Mouse (Mus musculus) CH12.LX (cell line): ENCODE measurements around the gene Lsm2. TPM values are rescaled to one million over a fixed set of nuclear protein-coding genes. Genes with fewer than 3 reads are reported as not detected.

ENCODE experiments used
- DNase-seq: peaks from one replicate; pipeline ENCODE4 v3.0.0-alpha.2; 2013; ENCODE audit errors: extremely low read depth
- H3K27ac ChIP-seq: 2 replicates; pipeline ENCODE4 v1.5.1; 2012; ENCODE audit warnings: low read depth, mild to moderate bottlenecking, control low read depth, moderate library complexity; ENCODE audit not compliant: insufficient read depth
- H3K27me3 ChIP-seq: replicated peaks from 2 replicates; pipeline ENCODE3; 2012; ENCODE audit warnings: inconsistent platforms
- H3K36me3 ChIP-seq, 2 experiments: replicated peaks in 1 of 2; 2 replicates each; pipeline versions ENCODE3 to v1.6.1; 2012; ENCODE audit warnings: inconsistent platforms in 1 of 2, low read length in 1 of 2, mild to moderate bottlenecking in 1 of 2, mixed read lengths in 1 of 2, moderate library complexity in 1 of 2; ENCODE audit not compliant: control insufficient read depth in 1 of 2, insufficient read depth in 1 of 2
- H3K4me1 ChIP-seq, 2 experiments: 2 replicates each; pipeline ENCODE4 v1.6.1; 2012; ENCODE audit warnings: inconsistent platforms in 1 of 2, moderate library complexity in 1 of 2; ENCODE audit not compliant: insufficient read depth in 2 of 2, control insufficient read depth in 1 of 2
- H3K4me2 ChIP-seq: 2 replicates; pipeline ENCODE4 v1.6.1; 2012; ENCODE audit warnings: low read depth, mild to moderate bottlenecking, control low read depth; ENCODE audit not compliant: poor library complexity, insufficient read depth, severe bottlenecking
- H3K4me3 ChIP-seq, 3 experiments: fragments of 150-350 bp in 1 of 3; sonication (generic) in 1 of 3; replicated peaks in 1 of 3; 2 replicates each; pipeline versions ENCODE3 to v1.5.1; 2011 to 2012; ENCODE audit warnings: low read depth in 2 of 3, low read length in 2 of 3, mild to moderate bottlenecking in 2 of 3, moderate library complexity in 2 of 3, control low read depth in 1 of 3, improper control_type of control experiment in 1 of 3, inconsistent platforms in 1 of 3, mixed read lengths in 1 of 3; ENCODE audit not compliant: poor library complexity in 1 of 3
- H3K79me2 ChIP-seq: replicated peaks from 2 replicates; pipeline ENCODE4 v1.6.1; 2012; ENCODE audit warnings: mild to moderate bottlenecking, moderate library complexity; ENCODE audit not compliant: control insufficient read depth, poor library complexity, insufficient read depth, severe bottlenecking; ENCODE audit errors: extremely low read depth
- H3K9ac ChIP-seq: 2 replicates; pipeline ENCODE4 v1.6.1; 2012; ENCODE audit warnings: low read depth, mild to moderate bottlenecking, control low read depth, moderate library complexity; ENCODE audit not compliant: insufficient read depth
- H3K9me3 ChIP-seq: replicated peaks from 2 replicates; pipeline ENCODE3; 2012; ENCODE audit warnings: low read length, inconsistent platforms, mixed read lengths
- BHLHE40 ChIP-seq: IDR thresholded peaks from 2 replicates; pipeline ENCODE4 v1.6.1; 2011; ENCODE audit warnings: mild to moderate bottlenecking, low read depth, low read length, improper control_type of control experiment
- CHD2 ChIP-seq: IDR thresholded peaks from 2 replicates; pipeline ENCODE4 v1.6.1; 2011; ENCODE audit warnings: low read length, improper control_type of control experiment
- CTCF ChIP-seq, 2 experiments: IDR thresholded peaks in 1 of 2; conservative IDR thresholded peaks in 1 of 2; 2 replicates each; pipeline ENCODE4 v1.5.1; 2011 to 2012; ENCODE audit warnings: low read depth in 2 of 2, low read length in 2 of 2, improper control_type of control experiment in 1 of 2, inconsistent platforms in 1 of 2, mild to moderate bottlenecking in 1 of 2, moderate library complexity in 1 of 2
- ELF1 ChIP-seq: IDR thresholded peaks from 2 replicates; pipeline ENCODE4 v1.6.1; 2014; ENCODE audit warnings: low read depth, mild to moderate bottlenecking, inconsistent platforms, low read length, improper control_type of control experiment
- EP300 ChIP-seq: IDR thresholded peaks from 2 replicates; pipeline ENCODE4 v1.6.1; 2011; ENCODE audit warnings: low read length, improper control_type of control experiment
- GABPA ChIP-seq: IDR thresholded peaks from 2 replicates; pipeline ENCODE4 v1.6.1; 2012; ENCODE audit warnings: low read depth, low read length, improper control_type of control experiment, inconsistent platforms; ENCODE audit not compliant: insufficient replicate concordance
- JUND ChIP-seq: conservative IDR thresholded peaks from 2 replicates; pipeline ENCODE4 v1.6.1; 2011; ENCODE audit warnings: low read depth, low read length, improper control_type of control experiment
- MAFK ChIP-seq: IDR thresholded peaks from 2 replicates; pipeline ENCODE4 v1.6.1; 2011; ENCODE audit warnings: low read length, improper control_type of control experiment; ENCODE audit not compliant: insufficient replicate concordance
- MAX ChIP-seq: IDR thresholded peaks from 2 replicates; pipeline ENCODE4 v1.6.1; 2011; ENCODE audit warnings: low read length, improper control_type of control experiment
- MAZ ChIP-seq: IDR thresholded peaks from 2 replicates; pipeline ENCODE4 v1.6.1; 2012; ENCODE audit warnings: low read depth, mild to moderate bottlenecking, inconsistent platforms, low read length, improper control_type of control experiment, moderate library complexity
- MEF2A ChIP-seq: IDR thresholded peaks from 2 replicates; pipeline ENCODE4 v1.6.1; 2014; ENCODE audit warnings: low read depth, mild to moderate bottlenecking, inconsistent platforms, low read length, improper control_type of control experiment, borderline replicate concordance
- PAX5 ChIP-seq: IDR thresholded peaks from 2 replicates; pipeline ENCODE4 v1.6.1; 2012; ENCODE audit warnings: low read length, inconsistent platforms, mixed read lengths
- POLR2A ChIP-seq: IDR thresholded peaks from 2 replicates; pipeline ENCODE4 v1.6.1; 2011; ENCODE audit warnings: low read depth, mild to moderate bottlenecking, improper control_type of control experiment, low read length
- POLR2AphosphoS2 ChIP-seq: IDR thresholded peaks from 2 replicates; pipeline ENCODE4 v1.6.1; 2011; ENCODE audit warnings: low read depth, low read length, improper control_type of control experiment
- RAD21 ChIP-seq: IDR thresholded peaks from 2 replicates; pipeline ENCODE4 v1.6.1; 2011; ENCODE audit warnings: low read depth, mild to moderate bottlenecking, low read length, improper control_type of control experiment, moderate library complexity
- RCOR1 ChIP-seq: conservative IDR thresholded peaks from 2 replicates; pipeline ENCODE4 v1.6.1; 2012; ENCODE audit warnings: low read depth, mild to moderate bottlenecking, inconsistent platforms, low read length, improper control_type of control experiment
- SMC3 ChIP-seq: IDR thresholded peaks from 2 replicates; pipeline ENCODE4 v1.6.1; 2011; ENCODE audit warnings: low read depth, low read length, improper control_type of control experiment
- ZKSCAN1 ChIP-seq: IDR thresholded peaks from 2 replicates; pipeline ENCODE4 v1.6.1; 2012; ENCODE audit warnings: low read depth, inconsistent platforms, low read length, improper control_type of control experiment, borderline replicate concordance
- ZMIZ1 ChIP-seq: IDR thresholded peaks from 2 replicates; pipeline ENCODE4 v1.6.1; 2012; ENCODE audit warnings: low read depth, mild to moderate bottlenecking, inconsistent platforms, low read length, improper control_type of control experiment
- ZNF384 ChIP-seq: IDR thresholded peaks from 2 replicates; pipeline ENCODE4 v1.6.1; 2012; ENCODE audit warnings: low read depth, low read length, improper control_type of control experiment, inconsistent platforms
- dilution Hi-C: fragments of 300-500 bp; cut with MboI; formaldehyde crosslinking; loops from 2 replicates; pipeline ENCODE4 v1.14.3; 2020; ENCODE audit warnings: low sequenced_read_pairs; ENCODE audit not compliant: extremely low pct_unique_long_range_greater_than_20kb, extremely low pct_ligation_motif_present
- in situ Hi-C: fragments of 300-500 bp; cut with MboI; formaldehyde crosslinking; loops from 3 replicates; pipeline ENCODE4 v1.14.3; 2019; ENCODE audit warnings: low sequenced_read_pairs, low pct_ligation_motif_present, low pct_unique_long_range_greater_than_20kb, mixed read lengths
- polyA plus RNA-seq: library from polyadenylated mRNA; unstranded; fragments of >175 nt; gene quantifications from 2 replicates; pipeline ENCODE4 v1.2.1, GENCODE M21; 2012; ENCODE audit warnings: low read depth; ENCODE audit not compliant: insufficient read length
- total RNA-seq, 2 experiments: library from RNA; depleted of rRNA; stranded (reverse); fragments of 300-350 nt in 1 of 2; fragments of >200 nt in 1 of 2; gene quantifications; 2 replicates each; pipeline ENCODE4 v1.2.3; 2012 to 2014

Gene Lsm2
- total and polyA plus RNA-seq, 3 experiments, result 104 to 345 (median 135) TPM

GRCm38 (mm10) chr17:34944362-34944761 is 37.3 kb upstream of the Lsm2 start:
- no peaks in the 10 kb centered on the region for H3K27me3 ChIP-seq
- H3K4me2 ChIP-seq, result no peak overlapping the region
- dilution Hi-C loops (no loop called here), in situ Hi-C loops (no loop called here)
- peaks cover under 1 to 11% of the 10 kb centered on the region in 2 experiments for H3K36me3 ChIP-seq
- no peak for DNase-seq
- H3K4me1 ChIP-seq, result peaks cover 0 to 1% of the 10 kb centered on the region in 2 experiments; a peak in 2 of 4 replicates
- no peaks in the 10 kb centered on the region for H3K79me2 ChIP-seq
- no peak overlapping the region for H3K9ac ChIP-seq
- TF ChIP-seq MAZ, result no peak
- no peak for TF ChIP-seq SMC3
- TF ChIP-seq ZNF384, result no peak
- no peak for TF ChIP-seq GABPA
- no peak for TF ChIP-seq RAD21
- TF ChIP-seq JUND, result no peak
- TF ChIP-seq POLR2A, result no peak
- TF ChIP-seq MEF2A, result no peak
- TF ChIP-seq POLR2AphosphoS2, result no peak
- no peak for TF ChIP-seq ZKSCAN1
- no peak for TF ChIP-seq ELF1
- no peak for TF ChIP-seq EP300
- no peak for TF ChIP-seq CHD2
- no peak for TF ChIP-seq MAFK
- no peak for TF ChIP-seq PAX5
- no peak for TF ChIP-seq MAX
- TF ChIP-seq CTCF (conservative IDR thresholded peaks at IDR 0.05 in 1 of 2, IDR thresholded peaks at IDR 0.05 in 1 of 2; ENCODE audit: low read depth in 2 of 2, low read length in 2 of 2), result no peak
- TF ChIP-seq, all 38 proteins: peak for 0
- Histone ChIP-seq H3K27ac (no peak overlapping the region), H3K9me3 (no peaks in the 10 kb centered on the region), H3K4me3 (no peak overlapping the region)

- Histone ChIP-seq H3K4me1 (peaks cover 10 to 15% of the 10 kb centered on the region in 2 experiments; a peak in 3 of 4 replicates), H3K27ac (no peak overlapping the region)
- in situ Hi-C loops, result no loop called here
- TF ChIP-seq ZMIZ1, result no peak
- no peak for TF ChIP-seq RCOR1
- no peak for TF ChIP-seq BHLHE40
- TF ChIP-seq, all 38 proteins: peak for 0
- H3K79me2 ChIP-seq, result peaks cover 14% of the 10 kb centered on the region
- H3K4me2 ChIP-seq, result no peak overlapping the region
- dilution Hi-C loops, result no loop called here
- no peak overlapping the region for H3K4me3 ChIP-seq
- no peaks in the 10 kb centered on the region for H3K27me3 ChIP-seq
- no peak overlapping the region for H3K9ac ChIP-seq
- H3K9me3 ChIP-seq, result no peaks in the 10 kb centered on the region
- peaks cover 15 to 32% of the 10 kb centered on the region in 2 experiments for H3K36me3 ChIP-seq
- no peak for DNase-seq
These were observed 35.0 kb upstream of the Lsm2 start for GRCm38 (mm10) chr17:34946486-34947140.
